Mouse (Mus musculus): ENCODE results near the gene Tmprss7. TPM values are rescaled to one million over a fixed set of nuclear protein-coding genes. Genes with fewer than 3 reads are reported as not detected.

Gene Tmprss7
- polyA plus RNA-seq (2014; fragmentation: Illumina TruSeq; extraction: RNeasy Lipid Tissue Mini Kit (QIAGEN cat#74804); ENCODE audit: low read depth, low replicate concordance), result not detected

GRCm38 (mm10) chr16:45693558-45693957 lies at the start of gene Tmprss7:
Tmprss7 (minus strand) TSS chr16:45693658.

GRCm38 (mm10) chr16:45742615-45743476 lies 49.4 kb upstream of the Tmprss7 start, which contains the start of gene Abhd10:
Abhd10 (minus strand) TSS chr16:45742955.

GRCm38 (mm10) chr16:45724061-45724741 lies 30.7 kb upstream of the Tmprss7 start, which contains the start of gene Tagln3:
Tagln3 (minus strand) TSS chr16:45724608.

GRCm38 (mm10) chr16:45653934-45654332 lies 39.5 kb downstream of the Tmprss7 start, which contains the start of gene BC016579:
BC016579 (minus strand) TSS chr16:45654068.

GRCm38 (mm10) chr16:45610267-45610666 lies 83.2 kb downstream of the Tmprss7 start, which contains the start of gene Gcsam:
Gcsam (plus strand) TSS chr16:45610380.

Other genes starting within 250 kb of the Tmprss7 start
- gene Gm609, start 200.7 kb downstream of the Tmprss7 start, polyA plus RNA-seq (2014; fragmentation: Illumina TruSeq; extraction: RNeasy Lipid Tissue Mini Kit (QIAGEN cat#74804); ENCODE audit: low read depth, low replicate concordance), result 1.1 TPM
- not detected for gene Gm17783, start 161.6 kb downstream of the Tmprss7 start, polyA plus RNA-seq (2014; fragmentation: Illumina TruSeq; extraction: RNeasy Lipid Tissue Mini Kit (QIAGEN cat#74804); ENCODE audit: low read depth, low replicate concordance)
- not detected for gene Slc9c1, start 158.3 kb downstream of the Tmprss7 start, polyA plus RNA-seq (2014; fragmentation: Illumina TruSeq; extraction: RNeasy Lipid Tissue Mini Kit (QIAGEN cat#74804); ENCODE audit: low read depth, low replicate concordance)
- gene Gcsam, start 83.3 kb downstream of the Tmprss7 start, polyA plus RNA-seq (2014; fragmentation: Illumina TruSeq; extraction: RNeasy Lipid Tissue Mini Kit (QIAGEN cat#74804); ENCODE audit: low read depth, low replicate concordance), result 0.29 TPM
- gene BC016579, start 39.6 kb downstream of the Tmprss7 start, polyA plus RNA-seq (2014; fragmentation: Illumina TruSeq; extraction: RNeasy Lipid Tissue Mini Kit (QIAGEN cat#74804); ENCODE audit: low read depth, low replicate concordance), result 0.19 TPM
- gene Tagln3, start 30.9 kb upstream of the Tmprss7 start, polyA plus RNA-seq (2014; fragmentation: Illumina TruSeq; extraction: RNeasy Lipid Tissue Mini Kit (QIAGEN cat#74804); ENCODE audit: low read depth, low replicate concordance), result not detected
- gene Abhd10, start 49.3 kb upstream of the Tmprss7 start, polyA plus RNA-seq (2014; fragmentation: Illumina TruSeq; extraction: RNeasy Lipid Tissue Mini Kit (QIAGEN cat#74804); ENCODE audit: low read depth, low replicate concordance), result 7.1 TPM